Mouse (Mus musculus): Measurements from ENCODE around the gene Tec. TPM values are rescaled to one million over a fixed set of nuclear protein-coding genes. Genes with fewer than 3 reads are reported as not detected.
A peak's percentile ranks its signal among the peaks of the same experiment; 100 is the strongest.

Gene Tec
- polyA plus RNA-seq, 1 experiment from 2014 or later = 11.9 TPM

DNA sequence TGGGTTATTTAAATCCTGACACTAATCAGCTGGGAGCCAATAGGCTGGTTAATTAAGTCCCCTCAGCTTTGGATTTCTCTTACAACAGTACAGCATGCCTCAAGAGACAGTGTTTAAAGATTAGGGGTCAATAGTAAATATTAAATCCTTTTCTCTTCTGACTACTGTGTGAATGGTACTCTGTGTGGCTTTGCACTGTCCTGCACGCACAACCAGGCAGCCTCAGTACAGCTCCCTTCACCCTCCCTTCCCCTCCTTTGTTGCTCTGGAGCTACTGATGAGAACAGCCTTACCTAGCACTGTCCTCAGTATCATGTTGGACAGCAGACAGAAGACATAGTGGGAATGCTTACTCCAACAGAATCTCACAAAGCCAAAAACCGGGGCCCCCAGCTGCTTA, 58.8 kb downstream of the Tec start:
- Histone ChIP-seq H3K4me2 (no peak overlapping the region), H3K4me3 (ENCODE audit: low read depth, low read length) (no peak overlapping the region), H3K4me1 (ENCODE audit: control insufficient read depth, insufficient read depth, low read length) (peaks cover 5% of the 10 kb centered on the region; the same call in 1 of the 2 replicates), H3K36me3 (ENCODE audit: control insufficient read depth, insufficient read depth, low read length) (no peaks in the 10 kb centered on the region), H3K27ac (ENCODE audit: low read depth, low read length) (no peak overlapping the region), H3K9me3 (replicated peaks; ENCODE audit: control insufficient read depth, low read length) (0 out of 2 replicates have a peak, but pooled peaks cover 3% of the 10 kb centered on the region), H3K27me3 (ENCODE audit: control insufficient read depth, insufficient read depth, low read length) (no peaks in the 10 kb centered on the region), H3K9ac (ENCODE audit: low read depth, low read length) (no peak overlapping the region)
- ATAC-seq (replicated peaks; ENCODE audit: insufficient number of reproducible peaks, low FRiP score, low TSS enrichment) = no peak
- WGBS (ENCODE audit: insufficient replicate concordance) = 79% methylated on average over 2 of the region's 2 CpGs

DNA sequence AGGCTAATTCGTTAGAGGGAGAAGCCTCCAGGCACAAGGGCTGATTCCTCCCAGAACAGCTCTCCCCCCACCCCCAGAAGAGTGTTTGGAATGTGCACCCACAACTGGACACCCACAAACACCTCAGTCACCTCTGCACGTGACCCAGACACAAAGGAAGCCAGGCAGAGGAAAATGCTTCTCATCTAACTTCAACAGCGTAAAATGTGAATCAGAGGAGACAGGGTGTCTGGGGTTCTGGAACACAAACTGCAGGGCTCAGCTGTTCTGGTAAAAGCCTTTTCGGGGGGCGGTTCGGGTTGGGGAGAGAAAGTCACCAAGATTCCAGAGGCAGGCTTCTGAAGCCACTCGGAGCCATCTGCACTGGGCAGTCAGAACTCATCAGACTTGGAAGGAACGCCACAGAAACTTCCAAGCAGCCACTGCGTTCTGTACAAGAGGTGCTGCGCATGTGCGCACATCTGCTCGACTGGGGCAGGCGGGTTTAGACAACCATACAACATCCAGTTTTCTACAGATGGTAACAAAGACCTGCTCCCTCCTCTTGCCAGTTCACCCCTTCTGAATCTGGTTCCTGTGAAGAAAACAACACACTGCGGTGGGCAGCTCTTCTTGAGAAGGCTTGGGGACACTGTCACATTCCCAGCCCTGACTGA, 59.7 kb downstream of the Tec start:
- no peak overlapping the region for H3K4me2 ChIP-seq
- no peak overlapping the region for H3K27ac ChIP-seq (ENCODE audit: low read depth, low read length)
- no peak overlapping the region for H3K4me3 ChIP-seq (ENCODE audit: low read depth, low read length)
- H3K9ac ChIP-seq (ENCODE audit: low read depth, low read length) = no peak overlapping the region
- peaks cover 6% of the 10 kb centered on the region for H3K4me1 ChIP-seq (ENCODE audit: control insufficient read depth, insufficient read depth, low read length)
- H3K36me3 ChIP-seq (ENCODE audit: control insufficient read depth, insufficient read depth, low read length) = no peaks in the 10 kb centered on the region
- ATAC-seq (replicated peaks; ENCODE audit: insufficient number of reproducible peaks, low FRiP score, low TSS enrichment) = no peak
- 64% methylated on average over 14 of the region's 14 CpGs for WGBS (ENCODE audit: insufficient replicate concordance)
- no peaks in the 10 kb centered on the region for H3K27me3 ChIP-seq (ENCODE audit: control insufficient read depth, insufficient read depth, low read length)
- H3K9me3 ChIP-seq (replicated peaks; ENCODE audit: control insufficient read depth, low read length) = 0 out of 2 replicates have a peak, but pooled peaks cover 3% of the 10 kb centered on the region

DNA sequence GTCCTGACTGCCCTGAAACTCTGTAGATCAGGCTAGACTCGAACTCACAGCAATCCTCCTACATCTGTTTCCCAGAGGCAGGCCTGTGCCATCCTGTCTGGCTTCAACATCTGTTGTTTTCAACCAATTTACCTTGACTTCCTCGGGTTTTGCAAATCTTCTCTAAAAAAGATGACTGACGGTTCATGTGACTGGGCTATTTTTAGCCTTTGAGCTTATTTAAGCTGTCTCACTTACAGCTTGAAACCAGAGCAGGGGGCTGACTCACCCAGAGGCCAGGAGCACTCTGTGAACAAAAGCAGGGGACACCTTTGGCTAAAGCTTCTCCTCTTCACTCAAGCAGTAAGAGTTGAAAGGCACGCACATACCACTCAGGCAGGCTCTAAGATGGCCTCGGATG, 65.4 kb downstream of the Tec start:
- Histone ChIP-seq H3K9ac (ENCODE audit: low read depth, low read length) (no peak overlapping the region), H3K4me2 (no peak overlapping the region), H3K4me3 (ENCODE audit: low read depth, low read length) (no peak overlapping the region), H3K36me3 (ENCODE audit: control insufficient read depth, insufficient read depth, low read length) (no peaks in the 10 kb centered on the region), H3K4me1 (ENCODE audit: control insufficient read depth, insufficient read depth, low read length) (peaks cover 7% of the 10 kb centered on the region), H3K27me3 (ENCODE audit: control insufficient read depth, insufficient read depth, low read length) (no peaks in the 10 kb centered on the region), H3K9me3 (replicated peaks; ENCODE audit: control insufficient read depth, low read length) (no peaks in the 10 kb centered on the region), H3K27ac (ENCODE audit: low read depth, low read length) (peak overlapping the region; percentile 72)
- 0 out of 2 replicates have a peak, but pooled peaks have one; percentile 34 for ATAC-seq (replicated peaks; ENCODE audit: insufficient number of reproducible peaks, low FRiP score, low TSS enrichment)
- WGBS (ENCODE audit: insufficient replicate concordance) = 37% methylated on average over 5 of the region's 5 CpGs

DNA sequence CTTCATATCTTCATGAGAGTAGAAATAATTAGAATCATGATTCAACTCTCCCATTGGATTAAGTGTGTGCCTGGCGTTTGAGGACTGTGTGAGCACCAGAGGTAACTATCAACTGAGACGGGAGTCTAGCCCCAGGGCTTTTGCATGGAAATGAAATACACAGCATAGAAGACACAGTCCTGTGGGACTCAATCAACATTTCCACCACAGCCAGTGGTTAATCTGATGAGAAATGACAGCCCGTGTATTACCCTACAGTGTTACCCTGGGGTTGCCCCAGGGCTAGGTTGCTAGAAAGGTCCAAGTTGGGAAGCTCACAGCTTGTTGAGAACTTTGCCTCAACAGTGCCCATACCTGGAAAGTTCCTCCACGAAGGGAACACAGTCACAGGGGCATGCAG, 69.7 kb downstream of the Tec start:
- no peak for ATAC-seq (replicated peaks; ENCODE audit: insufficient number of reproducible peaks, low FRiP score, low TSS enrichment)
- no peak overlapping the region for H3K27ac ChIP-seq (ENCODE audit: low read depth, low read length)
- WGBS (ENCODE audit: insufficient replicate concordance) = 74% methylated on average over 4 of the region's 4 CpGs

DNA sequence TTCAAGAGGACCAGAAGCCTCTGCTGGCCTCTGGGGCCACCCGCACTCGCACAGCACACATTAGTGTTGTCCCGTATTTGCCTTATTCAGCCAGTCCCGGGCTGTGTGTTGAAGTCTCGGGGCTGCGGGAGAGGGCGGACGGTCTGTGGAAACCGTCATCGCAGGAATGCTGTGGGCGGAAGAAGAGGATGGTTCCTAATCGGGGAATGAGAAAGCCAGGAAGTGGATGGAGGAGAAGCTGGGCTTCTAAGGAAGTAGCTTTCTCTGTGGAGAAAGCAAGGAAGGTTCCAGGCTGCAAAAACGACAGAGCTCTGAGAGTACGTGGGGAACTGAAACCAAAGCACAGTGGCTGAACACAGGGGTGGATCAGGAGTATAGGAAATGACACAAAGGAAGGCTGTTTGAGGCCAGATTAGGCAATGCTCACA, 72.1 kb downstream of the Tec start:
- peaks cover 11% of the 10 kb centered on the region for H3K4me1 ChIP-seq (ENCODE audit: control insufficient read depth, insufficient read depth, low read length)
- H3K4me3 ChIP-seq (ENCODE audit: low read depth, low read length) = peak overlapping the region; percentile 29
- no peaks in the 10 kb centered on the region for H3K36me3 ChIP-seq (ENCODE audit: control insufficient read depth, insufficient read depth, low read length)
- peak overlapping the region; percentile 56 for H3K4me2 ChIP-seq
- peak overlapping the region; percentile 66 for H3K9ac ChIP-seq (ENCODE audit: low read depth, low read length)
- WGBS (ENCODE audit: insufficient replicate concordance) = 35% methylated on average over 14 of the region's 14 CpGs
- peak overlapping the region; percentile 70 for H3K27ac ChIP-seq (ENCODE audit: low read depth, low read length)
- no peaks in the 10 kb centered on the region for H3K27me3 ChIP-seq (ENCODE audit: control insufficient read depth, insufficient read depth, low read length)
- no peaks in the 10 kb centered on the region for H3K9me3 ChIP-seq (replicated peaks; ENCODE audit: control insufficient read depth, low read length)
- 0 out of 2 replicates have a peak, but pooled peaks have one; percentile 20 for ATAC-seq (replicated peaks; ENCODE audit: insufficient number of reproducible peaks, low FRiP score, low TSS enrichment)

More for the DNA sequence above, 69.7 kb downstream of the Tec start:
- H3K4me1 ChIP-seq (ENCODE audit: control insufficient read depth, insufficient read depth, low read length) = peaks cover 14% of the 10 kb centered on the region
- H3K9me3 ChIP-seq (replicated peaks; ENCODE audit: control insufficient read depth, low read length) = no peaks in the 10 kb centered on the region
- H3K9ac ChIP-seq (ENCODE audit: low read depth, low read length) = no peak overlapping the region
- H3K27me3 ChIP-seq (ENCODE audit: control insufficient read depth, insufficient read depth, low read length) = no peaks in the 10 kb centered on the region
- H3K36me3 ChIP-seq (ENCODE audit: control insufficient read depth, insufficient read depth, low read length) = no peaks in the 10 kb centered on the region
- no peak overlapping the region for H3K4me2 ChIP-seq
- H3K4me3 ChIP-seq (ENCODE audit: low read depth, low read length) = no peak overlapping the region

DNA sequence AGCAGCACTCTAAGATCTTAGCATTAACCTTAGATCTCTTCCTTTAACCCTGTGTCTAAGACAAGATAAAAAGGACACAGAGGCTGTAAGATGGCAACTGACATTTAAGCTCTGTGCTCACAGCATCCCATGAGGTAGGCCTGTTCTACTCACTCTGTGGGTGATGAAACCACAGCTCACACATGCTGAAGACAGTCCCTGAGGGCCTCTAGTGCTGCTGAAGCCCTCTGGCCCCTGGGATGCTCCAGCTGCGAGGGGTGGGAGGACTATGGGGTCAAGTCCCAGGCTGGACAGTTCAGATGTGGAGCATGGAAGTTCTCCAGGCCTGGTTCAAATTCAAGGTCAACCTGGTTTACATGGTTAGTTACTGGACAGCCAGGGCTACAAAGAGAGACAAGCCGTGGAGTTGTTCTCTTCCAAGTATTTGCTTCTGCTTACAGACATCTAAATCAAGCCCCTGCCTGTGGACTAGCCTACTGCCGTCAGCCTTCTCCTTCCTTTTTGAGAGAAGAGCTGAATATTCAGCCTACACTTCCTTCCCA, 74.9 kb downstream of the Tec start:
- no peak overlapping the region for H3K4me3 ChIP-seq (ENCODE audit: low read depth, low read length)
- 75% methylated on average over 3 of the region's 3 CpGs for WGBS (ENCODE audit: insufficient replicate concordance)

DNA sequence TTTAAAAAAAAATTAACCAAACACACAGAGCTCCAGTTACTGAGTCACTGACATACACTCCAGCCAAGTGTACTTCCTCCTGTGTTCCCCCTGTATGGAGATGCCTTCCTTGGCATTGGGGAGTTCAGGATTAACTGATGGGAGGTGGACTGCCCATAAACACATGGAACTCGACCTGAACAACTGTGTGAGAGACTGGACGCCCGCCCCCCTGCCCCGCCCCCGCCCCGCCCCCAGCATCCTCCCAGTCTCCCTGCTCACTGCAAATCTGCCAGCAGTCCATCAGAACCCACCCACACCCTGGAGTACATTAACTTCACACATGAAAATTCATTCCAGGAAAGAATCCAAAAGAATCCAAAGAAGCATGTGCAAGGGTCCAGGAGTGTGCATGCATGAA, 76.5 kb downstream of the Tec start:
- H3K9me3 ChIP-seq (replicated peaks; ENCODE audit: control insufficient read depth, low read length) = no peaks in the 10 kb centered on the region
- H3K4me1 ChIP-seq (ENCODE audit: control insufficient read depth, insufficient read depth, low read length) = peaks cover 11% of the 10 kb centered on the region
- no peak overlapping the region for H3K4me3 ChIP-seq (ENCODE audit: low read depth, low read length)
- ATAC-seq (replicated peaks; ENCODE audit: insufficient number of reproducible peaks, low FRiP score, low TSS enrichment) = no peak
- no peak overlapping the region for H3K27ac ChIP-seq (ENCODE audit: low read depth, low read length)
- H3K4me2 ChIP-seq = no peak overlapping the region
- H3K36me3 ChIP-seq (ENCODE audit: control insufficient read depth, insufficient read depth, low read length) = no peaks in the 10 kb centered on the region
- no peak overlapping the region for H3K9ac ChIP-seq (ENCODE audit: low read depth, low read length)
- WGBS (ENCODE audit: insufficient replicate concordance) = 17% methylated on average over 6 of the region's 6 CpGs
- no peaks in the 10 kb centered on the region for H3K27me3 ChIP-seq (ENCODE audit: control insufficient read depth, insufficient read depth, low read length)

More for the DNA sequence above, 74.9 kb downstream of the Tec start:
- no peak for ATAC-seq (replicated peaks; ENCODE audit: insufficient number of reproducible peaks, low FRiP score, low TSS enrichment)
- Histone ChIP-seq H3K27me3 (ENCODE audit: control insufficient read depth, insufficient read depth, low read length) (no peaks in the 10 kb centered on the region), H3K9me3 (replicated peaks; ENCODE audit: control insufficient read depth, low read length) (no peaks in the 10 kb centered on the region), H3K4me2 (no peak overlapping the region), H3K27ac (ENCODE audit: low read depth, low read length) (no peak overlapping the region), H3K36me3 (ENCODE audit: control insufficient read depth, insufficient read depth, low read length) (no peaks in the 10 kb centered on the region), H3K4me1 (ENCODE audit: control insufficient read depth, insufficient read depth, low read length) (peaks cover 11% of the 10 kb centered on the region), H3K9ac (ENCODE audit: low read depth, low read length) (no peak overlapping the region)

DNA sequence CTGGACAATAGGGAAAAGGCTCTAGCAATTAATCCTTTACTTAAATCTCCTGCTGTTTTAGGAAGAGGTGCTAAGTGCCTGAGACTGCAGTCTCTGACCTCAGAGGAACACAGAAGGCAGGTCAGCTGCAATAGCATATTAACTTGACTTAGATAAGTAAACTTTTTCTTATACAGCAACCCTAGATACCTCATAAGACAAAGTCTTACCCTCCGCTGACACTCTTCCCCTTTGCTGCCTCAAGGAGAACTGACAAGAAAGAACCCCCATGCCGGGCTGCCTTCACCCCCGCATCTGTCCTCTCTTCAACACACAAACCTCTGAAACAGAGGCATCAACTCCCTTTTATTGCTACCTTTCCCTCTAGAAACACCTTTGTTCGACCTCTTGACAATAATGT, 76.9 kb downstream of the Tec start:
- H3K4me3 ChIP-seq (ENCODE audit: low read depth, low read length) = no peak overlapping the region
- no peak overlapping the region for H3K4me2 ChIP-seq
- H3K9me3 ChIP-seq (replicated peaks; ENCODE audit: control insufficient read depth, low read length) = no peaks in the 10 kb centered on the region
- WGBS (ENCODE audit: insufficient replicate concordance) = 59% methylated on average over 4 of the region's 4 CpGs
- no peaks in the 10 kb centered on the region for H3K36me3 ChIP-seq (ENCODE audit: control insufficient read depth, insufficient read depth, low read length)
- H3K9ac ChIP-seq (ENCODE audit: low read depth, low read length) = no peak overlapping the region
- H3K4me1 ChIP-seq (ENCODE audit: control insufficient read depth, insufficient read depth, low read length) = peaks cover 10% of the 10 kb centered on the region
- H3K27ac ChIP-seq (ENCODE audit: low read depth, low read length) = no peak overlapping the region
- ATAC-seq (replicated peaks; ENCODE audit: insufficient number of reproducible peaks, low FRiP score, low TSS enrichment) = no peak
- H3K27me3 ChIP-seq (ENCODE audit: control insufficient read depth, insufficient read depth, low read length) = no peaks in the 10 kb centered on the region

DNA sequence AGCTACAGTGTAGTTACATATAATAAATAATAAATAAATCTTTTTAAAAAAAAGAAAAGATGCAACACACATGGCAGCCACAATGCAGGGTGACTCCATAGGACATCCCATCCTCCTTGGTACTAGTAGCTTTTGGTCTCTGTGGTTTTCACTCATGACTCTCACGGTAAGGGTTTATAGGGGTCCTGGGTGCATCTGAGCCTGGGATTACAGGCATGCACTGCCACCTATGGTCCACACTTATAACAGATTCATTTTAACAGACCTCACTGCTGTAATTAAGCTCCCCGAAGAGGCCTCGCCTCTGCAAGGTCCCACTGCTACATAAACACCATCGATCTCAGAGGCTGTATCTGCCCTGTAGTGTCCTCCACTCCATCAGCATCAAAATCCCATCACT, 82.8 kb downstream of the Tec start:
- H3K4me2 ChIP-seq = no peak overlapping the region
- no peak for ATAC-seq (replicated peaks; ENCODE audit: insufficient number of reproducible peaks, low FRiP score, low TSS enrichment)
- H3K4me3 ChIP-seq (ENCODE audit: low read depth, low read length) = no peak overlapping the region

More for the DNA sequence above, 82.8 kb downstream of the Tec start:
- no peaks in the 10 kb centered on the region for H3K4me1 ChIP-seq (ENCODE audit: control insufficient read depth, insufficient read depth, low read length)
- WGBS (ENCODE audit: insufficient replicate concordance) = 66% methylated on average over 4 of the region's 4 CpGs
- no peak overlapping the region for H3K9ac ChIP-seq (ENCODE audit: low read depth, low read length)
- H3K27ac ChIP-seq (ENCODE audit: low read depth, low read length) = no peak overlapping the region
- no peaks in the 10 kb centered on the region for H3K27me3 ChIP-seq (ENCODE audit: control insufficient read depth, insufficient read depth, low read length)
- H3K36me3 ChIP-seq (ENCODE audit: control insufficient read depth, insufficient read depth, low read length) = no peaks in the 10 kb centered on the region
- no peaks in the 10 kb centered on the region for H3K9me3 ChIP-seq (replicated peaks; ENCODE audit: control insufficient read depth, low read length)
